Mouse (Mus musculus): ENCODE results near the gene Maml1. TPM values are rescaled to one million over a fixed set of nuclear protein-coding genes. Genes with fewer than 3 reads are reported as not detected.

Gene Maml1
- polyA plus RNA-seq (2014; fragmentation: Nextera tagmentation; extraction: Ambion mirVana) = 4.4 and 5.6 TPM in 2 replicates

GRCm38 (mm10) chr11:50292190-50292855 is at the start of gene Maml1:
TSS of gene Maml1 (minus strand) at chr11:50292311.
- H3K4me2 ChIP-seq = peak within 1 kb of the TSS; percentile 90
- peaks cover 29% of the 10 kb centered on the region for H3K36me3 ChIP-seq (ENCODE audit: control insufficient read depth, insufficient read depth, low read length)
- DNase-seq (ENCODE audit: low spot score) (peak; percentile 97), ATAC-seq (replicated peaks; ENCODE audit: low FRiP score) (peak; percentile 97)
- H3K9ac ChIP-seq (ENCODE audit: low read depth, low read length) = peak within 1 kb of the TSS; percentile 97
- peaks cover 15% of the 10 kb centered on the region for H3K4me1 ChIP-seq (replicated peaks; ENCODE audit: control insufficient read depth, insufficient read depth, low read length)
- no peaks in the 10 kb centered on the region for H3K27me3 ChIP-seq (replicated peaks; ENCODE audit: control insufficient read depth, insufficient read depth, low read length)
- H3K4me3 ChIP-seq (ENCODE audit: low read depth, low read length) = peak within 1 kb of the TSS; percentile 99
- peak within 1 kb of the TSS; percentile 96 for H3K27ac ChIP-seq (ENCODE audit: low read depth, low read length)
- no peaks in the 10 kb centered on the region for H3K9me3 ChIP-seq (ENCODE audit: control insufficient read depth, low read length)
- under 1% methylated on average over 45 of the region's 45 CpGs for WGBS

- no peaks in the 10 kb centered on the region for H3K9me3 ChIP-seq (ENCODE audit: control insufficient read depth, low read length)
- no peak overlapping the region for H3K4me2 ChIP-seq
- WGBS = 48% methylated on average over 4 of the region's 4 CpGs
- no peaks in the 10 kb centered on the region for H3K36me3 ChIP-seq (ENCODE audit: control insufficient read depth, insufficient read depth, low read length)
- H3K27ac ChIP-seq (ENCODE audit: low read depth, low read length) = no peak overlapping the region
- no peaks in the 10 kb centered on the region for H3K4me1 ChIP-seq (replicated peaks; ENCODE audit: control insufficient read depth, insufficient read depth, low read length)
- ATAC-seq (replicated peaks; ENCODE audit: low FRiP score) = no peak
- no peak overlapping the region for H3K9ac ChIP-seq (ENCODE audit: low read depth, low read length)
- DNase-seq (ENCODE audit: low spot score) = no peak
- H3K27me3 ChIP-seq (replicated peaks; ENCODE audit: control insufficient read depth, insufficient read depth, low read length) = no peaks in the 10 kb centered on the region
- no peak overlapping the region for H3K4me3 ChIP-seq (ENCODE audit: low read depth, low read length)
Measured at GRCm38 (mm10) chr11:50336891-50337290, 44.8 kb upstream of the Maml1 start.

DNA sequence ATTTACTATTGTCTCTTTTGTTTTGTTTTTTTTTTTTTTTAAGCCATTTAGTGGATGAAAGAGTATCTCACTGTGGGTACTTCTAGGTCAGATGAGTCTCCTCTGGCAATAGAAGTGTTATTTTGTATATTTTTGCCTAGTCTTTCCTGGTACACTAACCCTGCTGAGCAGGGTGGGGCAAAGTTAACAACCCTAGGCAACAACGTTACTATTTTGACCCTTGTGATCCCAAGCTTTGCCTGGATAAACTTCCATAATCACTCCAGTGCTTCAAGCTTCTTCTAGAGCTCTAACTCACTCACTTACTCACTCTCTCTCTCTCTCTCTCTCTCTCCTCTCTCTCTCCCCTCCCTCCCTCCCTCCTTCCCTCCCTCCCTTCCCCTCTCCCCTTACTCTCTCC is 44.0 kb upstream of the Maml1 start:
- H3K4me2 ChIP-seq = no peak overlapping the region
- ATAC-seq (replicated peaks; ENCODE audit: low FRiP score) (no peak), DNase-seq (ENCODE audit: low spot score) (no peak)
- H3K27me3 ChIP-seq (replicated peaks; ENCODE audit: control insufficient read depth, insufficient read depth, low read length) = no peaks in the 10 kb centered on the region
- no peaks in the 10 kb centered on the region; the same call in 1 of the 2 replicates for H3K36me3 ChIP-seq (ENCODE audit: control insufficient read depth, insufficient read depth, low read length)
- no peak overlapping the region for H3K27ac ChIP-seq (ENCODE audit: low read depth, low read length)
- H3K4me3 ChIP-seq (ENCODE audit: low read depth, low read length) = no peak overlapping the region
- H3K4me1 ChIP-seq (replicated peaks; ENCODE audit: control insufficient read depth, insufficient read depth, low read length) = no peaks in the 10 kb centered on the region
- no peaks in the 10 kb centered on the region for H3K9me3 ChIP-seq (ENCODE audit: control insufficient read depth, low read length)
- WGBS = 44% methylated on average over 1 of the region's 1 CpGs
- H3K9ac ChIP-seq (ENCODE audit: low read depth, low read length) = no peak overlapping the region

- Histone ChIP-seq H3K4me3 (ENCODE audit: low read depth, low read length) (no peak overlapping the region), H3K4me2 (no peak overlapping the region), H3K9ac (ENCODE audit: low read depth, low read length) (no peak overlapping the region), H3K4me1 (replicated peaks; ENCODE audit: control insufficient read depth, insufficient read depth, low read length) (no peaks in the 10 kb centered on the region), H3K27ac (ENCODE audit: low read depth, low read length) (no peak overlapping the region), H3K36me3 (ENCODE audit: control insufficient read depth, insufficient read depth, low read length) (no peaks in the 10 kb centered on the region; the same call in 1 of the 2 replicates), H3K9me3 (ENCODE audit: control insufficient read depth, low read length) (no peaks in the 10 kb centered on the region), H3K27me3 (replicated peaks; ENCODE audit: control insufficient read depth, insufficient read depth, low read length) (no peaks in the 10 kb centered on the region)
- WGBS = 87% methylated on average over 3 of the region's 3 CpGs
- DNase-seq (ENCODE audit: low spot score) (no peak), ATAC-seq (replicated peaks; ENCODE audit: low FRiP score) (no peak)
Measured at GRCm38 (mm10) chr11:50333181-50333580, 41.1 kb upstream of the Maml1 start.

- Histone ChIP-seq H3K4me3 (ENCODE audit: low read depth, low read length) (no peak overlapping the region), H3K27ac (ENCODE audit: low read depth, low read length) (no peak overlapping the region), H3K9ac (ENCODE audit: low read depth, low read length) (no peak overlapping the region), H3K27me3 (replicated peaks; ENCODE audit: control insufficient read depth, insufficient read depth, low read length) (no peaks in the 10 kb centered on the region), H3K4me2 (no peak overlapping the region), H3K4me1 (replicated peaks; ENCODE audit: control insufficient read depth, insufficient read depth, low read length) (peaks cover 7% of the 10 kb centered on the region), H3K9me3 (ENCODE audit: control insufficient read depth, low read length) (no peaks in the 10 kb centered on the region), H3K36me3 (ENCODE audit: control insufficient read depth, insufficient read depth, low read length) (no peaks in the 10 kb centered on the region; the same call in 1 of the 2 replicates)
- ATAC-seq (replicated peaks; ENCODE audit: low FRiP score) (no peak), DNase-seq (ENCODE audit: low spot score) (no peak)
- WGBS = 84% methylated on average over 1 of the region's 1 CpGs
Measured at GRCm38 (mm10) chr11:50329378-50329777, 37.3 kb upstream of the Maml1 start.

- no peaks in the 10 kb centered on the region; the same call in 1 of the 2 replicates for H3K36me3 ChIP-seq (ENCODE audit: control insufficient read depth, insufficient read depth, low read length)
- H3K27ac ChIP-seq (ENCODE audit: low read depth, low read length) = no peak overlapping the region
- H3K9me3 ChIP-seq (ENCODE audit: control insufficient read depth, low read length) = no peaks in the 10 kb centered on the region
- DNase-seq (ENCODE audit: low spot score) (no peak), ATAC-seq (replicated peaks; ENCODE audit: low FRiP score) (no peak)
- H3K4me2 ChIP-seq = no peak overlapping the region
- no peak overlapping the region for H3K9ac ChIP-seq (ENCODE audit: low read depth, low read length)
- H3K27me3 ChIP-seq (replicated peaks; ENCODE audit: control insufficient read depth, insufficient read depth, low read length) = no peaks in the 10 kb centered on the region
- H3K4me3 ChIP-seq (ENCODE audit: low read depth, low read length) = no peak overlapping the region
- H3K4me1 ChIP-seq (replicated peaks; ENCODE audit: control insufficient read depth, insufficient read depth, low read length) = peaks cover 15% of the 10 kb centered on the region
- WGBS = 61% methylated on average over 3 of the region's 3 CpGs
Measured at GRCm38 (mm10) chr11:50328075-50328625, 36.0 kb upstream of the Maml1 start.

- Histone ChIP-seq H3K27me3 (replicated peaks; ENCODE audit: control insufficient read depth, insufficient read depth, low read length) (no peaks in the 10 kb centered on the region), H3K4me1 (replicated peaks; ENCODE audit: control insufficient read depth, insufficient read depth, low read length) (peaks cover 28% of the 10 kb centered on the region)
- WGBS = 5% methylated on average over 7 of the region's 7 CpGs
Measured at GRCm38 (mm10) chr11:50326302-50326966, 34.3 kb upstream of the Maml1 start.

GRCm38 (mm10) chr11:50325496-50326301 is 33.6 kb upstream of the Maml1 start, which contains the start of gene Canx:
TSS of gene Canx (minus strand) at chr11:50325673.
- H3K27ac ChIP-seq (ENCODE audit: low read depth, low read length) = peak within 1 kb of the TSS; percentile 88
- under 1% methylated on average over 64 of the region's 64 CpGs for WGBS

More at GRCm38 (mm10) chr11:50326302-50326966, 34.3 kb upstream of the Maml1 start:
- Histone ChIP-seq H3K4me2 (peak overlapping the region; percentile 87), H3K4me3 (ENCODE audit: low read depth, low read length) (peak overlapping the region; percentile 81), H3K9me3 (ENCODE audit: control insufficient read depth, low read length) (no peaks in the 10 kb centered on the region), H3K9ac (ENCODE audit: low read depth, low read length) (peak overlapping the region; percentile 88), H3K27ac (ENCODE audit: low read depth, low read length) (peak overlapping the region; percentile 80), H3K36me3 (ENCODE audit: control insufficient read depth, insufficient read depth, low read length) (no peaks in the 10 kb centered on the region; the same call in 1 of the 2 replicates)
- DNase-seq (ENCODE audit: low spot score) (no peak), ATAC-seq (replicated peaks; ENCODE audit: low FRiP score) (no peak)

More at GRCm38 (mm10) chr11:50325496-50326301, 33.6 kb upstream of the Maml1 start, which contains the start of gene Canx:
- Histone ChIP-seq H3K4me2 (peak within 1 kb of the TSS; percentile 95), H3K4me1 (replicated peaks; ENCODE audit: control insufficient read depth, insufficient read depth, low read length) (peaks cover 28% of the 10 kb centered on the region), H3K9ac (ENCODE audit: low read depth, low read length) (peak within 1 kb of the TSS; percentile 94), H3K36me3 (ENCODE audit: control insufficient read depth, insufficient read depth, low read length) (no peaks in the 10 kb centered on the region; the same call in 1 of the 2 replicates), H3K4me3 (ENCODE audit: low read depth, low read length) (peak within 1 kb of the TSS; percentile 81), H3K27me3 (replicated peaks; ENCODE audit: control insufficient read depth, insufficient read depth, low read length) (no peaks in the 10 kb centered on the region), H3K9me3 (ENCODE audit: control insufficient read depth, low read length) (no peaks in the 10 kb centered on the region)
- ATAC-seq (replicated peaks; ENCODE audit: low FRiP score) = peak; percentile 93
- DNase-seq (ENCODE audit: low spot score) = peak; percentile 99
